Comparison of ENCODE assay signal across 8 mouse cellular contexts in genomic region chr1:192856411-192856810, GRCm38 (mm10). TPM values are rescaled to one million over a fixed set of nuclear protein-coding genes. Genes with fewer than 3 reads are reported as not detected.
DNase-seq lines count a peak whose midpoint lies in the region; ATAC-seq and TF ChIP-seq lines count a peak whose summit lies in the region.

No protein-coding gene starts in this region.

- no peak for TF ChIP-seq POLR2A in embryonic fibroblast, embryonic 13.5 days (IDR thresholded peaks at IDR 0.05; ENCODE audit: low read depth, low read length)

- no peak for TF ChIP-seq CTCF in embryonic fibroblast, embryonic 13.5 days (IDR thresholded peaks at IDR 0.05; ENCODE audit: borderline replicate concordance, insufficient read depth, low read length)

- no peak for ATAC-seq in limb, embryonic 13.5 days (ENCODE audit: low FRiP score, low read depth)
- ATAC-seq in stomach, embryonic 16.5 days (ENCODE audit: insufficient read depth, low FRiP score), result no peak

- H3K4me2 ChIP-seq in limb, embryonic 13.5 days (replicated peaks), result peak overlapping the region; percentile 85
- peak overlapping the region; percentile 55; the same call in 1 of the 2 replicates for H3K4me2 ChIP-seq in stomach, embryonic 16.5 days (ENCODE audit: low read depth, low read length)

- peak overlapping the region; percentile 93 for H3K27ac ChIP-seq in embryonic fibroblast, embryonic 13.5 days (ENCODE audit: insufficient read depth, low read length)
- peak overlapping the region; percentile 99; the same call in 1 of the 2 replicates for H3K27ac ChIP-seq in limb, embryonic 13.5 days
- H3K27ac ChIP-seq in stomach, embryonic 16.5 days (ENCODE audit: low read length), result no peak overlapping the region

- H3K27me3 ChIP-seq in limb, embryonic 13.5 days, result no peaks in the 10 kb centered on the region
- H3K27me3 ChIP-seq in stomach, embryonic 16.5 days (ENCODE audit: control insufficient read depth, insufficient read depth, low read length), result no peaks in the 10 kb centered on the region

- H3K4me1 ChIP-seq in embryonic fibroblast, embryonic 13.5 days (ENCODE audit: control insufficient read depth, insufficient read depth, low read length), result peaks cover 17% of the 10 kb centered on the region
- peaks cover 66% of the 10 kb centered on the region for H3K4me1 ChIP-seq in limb, embryonic 13.5 days
- H3K4me1 ChIP-seq in stomach, embryonic 16.5 days (ENCODE audit: control insufficient read depth, insufficient read depth, low read length), result peaks cover 26% of the 10 kb centered on the region

- WGBS in limb, embryonic 13.5 days, result 9% methylated on average over 10 of the region's 10 CpGs
- 29% methylated on average over 10 of the region's 10 CpGs for WGBS in stomach, embryonic 16.5 days

- peak overlapping the region; percentile 99 for H3K9ac ChIP-seq in limb, embryonic 13.5 days
- H3K9ac ChIP-seq in stomach, embryonic 16.5 days (ENCODE audit: low read length), result no peak overlapping the region

- H3K4me3 ChIP-seq in embryonic fibroblast, embryonic 13.5 days (ENCODE audit: insufficient read depth, low read length), result no peak overlapping the region
- H3K4me3 ChIP-seq in limb, embryonic 13.5 days, result peak overlapping the region; percentile 94
- H3K4me3 ChIP-seq in stomach, embryonic 16.5 days (replicated peaks; ENCODE audit: low read length), result no peak overlapping the region

- peak; percentile 11 for DNase-seq in lung, postnatal 36 days
- no peak for DNase-seq in lung, postnatal 25 days (ENCODE audit: low spot score)
- DNase-seq in adrenal gland, postnatal 36 days, result no peak
- no peak for DNase-seq in heart, adult 18-20 months
- DNase-seq in gastrocnemius, adult 18-20 months (ENCODE audit: low spot score), result no peak

- H3K36me3 ChIP-seq in limb, embryonic 13.5 days, result no peaks in the 10 kb centered on the region
- no peaks in the 10 kb centered on the region for H3K36me3 ChIP-seq in stomach, embryonic 16.5 days (ENCODE audit: control insufficient read depth, insufficient read depth, low read length)

- H3K9me3 ChIP-seq in limb, embryonic 13.5 days, result no peaks in the 10 kb centered on the region
- no peaks in the 10 kb centered on the region for H3K9me3 ChIP-seq in stomach, embryonic 16.5 days (replicated peaks; ENCODE audit: control insufficient read depth, low read length)

RNA-seq across cellular contexts. Expression of gene Sertad4, which starts 0.9 kb away (rescaled TPM):
- polyA plus RNA-seq in embryonic fibroblast, embryonic 13.5 days (2011; ENCODE audit: insufficient read length, low read depth, missing spikeins), result 43.6 and 59.4 TPM in 2 replicates
- 65.4 and 75.3 TPM in 2 replicates for polyA plus RNA-seq in limb, embryonic 13.5 days (2015; fragmentation: Nextera tagmentation; extraction: Ambion mirVana)
- 5.0 and 5.7 TPM in 2 replicates for polyA plus RNA-seq in stomach, embryonic 16.5 days (2015; fragmentation: Nextera tagmentation; extraction: Ambion mirVana)
- total RNA-seq in adrenal gland, postnatal 36 days (2021), result 1 to 10 TPM; 2.8 to 9.5 TPM
- total RNA-seq in heart, adult 18-20 months (2021), result 1 to 10 TPM; 2.4 to 2.8 TPM
- total RNA-seq in gastrocnemius, adult 18-20 months (2021), result 1 to 10 TPM in 1 of 2 experiments, under 1 TPM in 1; 0.66 to 2.6 TPM
